19 mouse cellular contexts compared by ENCODE assay signal in the genomic region with DNA sequence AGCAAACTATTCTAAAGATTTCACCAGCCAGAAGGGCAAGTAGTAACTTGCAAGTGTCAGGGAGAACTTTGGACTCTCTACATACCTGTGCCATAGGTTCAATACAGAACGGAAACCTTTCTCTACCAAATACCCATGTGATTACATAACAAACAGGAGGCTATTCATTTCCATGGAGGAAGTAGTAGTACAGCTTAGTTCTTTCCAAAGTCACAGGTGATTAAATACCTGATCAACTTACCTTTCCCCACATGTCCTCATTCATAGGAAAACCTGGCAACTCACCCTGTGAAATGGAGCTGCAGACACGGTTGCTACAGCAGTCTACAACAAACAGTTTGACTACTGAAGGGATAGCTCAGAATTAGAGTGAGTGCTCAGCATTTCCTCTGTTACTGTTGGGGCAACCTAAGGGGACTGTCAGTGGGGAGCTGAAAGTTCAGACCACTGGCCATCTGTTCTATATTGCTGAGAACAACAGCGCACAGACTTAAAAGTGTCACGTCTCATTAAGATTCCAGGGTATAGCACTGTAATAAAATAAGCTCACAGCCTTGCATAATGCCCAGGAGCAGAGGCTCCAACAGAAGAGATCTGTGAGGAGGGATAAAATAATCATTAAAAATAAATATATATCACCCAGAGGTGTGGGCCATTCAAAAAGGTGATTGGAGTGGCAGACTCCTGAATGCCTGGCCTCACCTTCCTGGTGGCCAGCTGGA. TPM values are rescaled to one million over a fixed set of nuclear protein-coding genes. Genes with fewer than 3 reads are reported as not detected.
DNase-seq lines count a peak whose midpoint lies in the region; ATAC-seq lines count a peak whose summit lies in the region.
"Had no signal": no experiment of that assay in that cellular context is flagged by ENCODE, and none has a peak within 500 bp of the region (broad histone marks: within the 10 kb centered on the region; RNA-seq: fewer than 3 reads in every experiment).

No protein-coding gene starts in this region.

- H3K4me1 ChIP-seq in kidney, embryonic 14.5 days (ENCODE audit: control insufficient read depth, insufficient read depth, low read length): no peaks in the 10 kb centered on the region
- no peaks in the 10 kb centered on the region for H3K4me1 ChIP-seq in intestine, embryonic 16.5 days (ENCODE audit: control insufficient read depth, insufficient read depth, low read length)
- no peaks in the 10 kb centered on the region for H3K4me1 ChIP-seq in neural tube, embryonic 14.5 days (ENCODE audit: control insufficient read depth, insufficient read depth, low read length)
- H3K4me1 ChIP-seq: heart, embryonic 10.5 days; liver, embryonic 15.5 days; stomach, embryonic 15.5 days had no signal

- no peaks in the 10 kb centered on the region for H3K9me3 ChIP-seq in kidney, embryonic 14.5 days (ENCODE audit: control insufficient read depth, low read length)
- H3K9me3 ChIP-seq in intestine, embryonic 16.5 days (ENCODE audit: control insufficient read depth, low read length): no peaks in the 10 kb centered on the region
- H3K9me3 ChIP-seq in neural tube, embryonic 14.5 days (ENCODE audit: control insufficient read depth, low read length): no peaks in the 10 kb centered on the region
- H3K9me3 ChIP-seq: heart, embryonic 10.5 days; liver, embryonic 15.5 days; stomach, embryonic 15.5 days had no signal

- DNase-seq in kidney, postnatal 10 days: no peak
- DNase-seq in forelimb bud, embryonic 11.5 days (ENCODE audit: low read depth, low spot score): peak; percentile 43
- DNase-seq in layer of hippocampus, adult 8-10 months (ENCODE audit: low spot score in 2 of 2): no peak
- DNase-seq: cerebellum, adult 8-10 months; gastrocnemius, adult 2 months; heart, postnatal 4 days; lung, postnatal 14 days; thymus, postnatal 14 days had no signal

- 39% methylated on average over 4 of the region's 4 CpGs for WGBS in kidney, embryonic 14.5 days
- WGBS in intestine, embryonic 16.5 days: 66% methylated on average over 4 of the region's 4 CpGs
- 48% methylated on average over 4 of the region's 4 CpGs for WGBS in neural tube, embryonic 14.5 days

- H3K4me2 ChIP-seq in kidney, embryonic 14.5 days (replicated peaks; ENCODE audit: low read depth, low read length): no peak overlapping the region
- no peak overlapping the region for H3K4me2 ChIP-seq in intestine, embryonic 16.5 days (ENCODE audit: low read depth, low read length)
- no peak overlapping the region for H3K4me2 ChIP-seq in neural tube, embryonic 14.5 days (ENCODE audit: low read depth, low read length)
- H3K4me2 ChIP-seq: liver, embryonic 15.5 days; stomach, embryonic 15.5 days had no signal

- H3K36me3 ChIP-seq in kidney, embryonic 14.5 days (ENCODE audit: control insufficient read depth, insufficient read depth, low read length): no peaks in the 10 kb centered on the region
- no peaks in the 10 kb centered on the region for H3K36me3 ChIP-seq in intestine, embryonic 16.5 days (ENCODE audit: control insufficient read depth, insufficient read depth, low read length)
- H3K36me3 ChIP-seq in neural tube, embryonic 14.5 days (ENCODE audit: control insufficient read depth, insufficient read depth, low read length): no peaks in the 10 kb centered on the region
- H3K36me3 ChIP-seq: heart, embryonic 10.5 days; liver, embryonic 15.5 days; stomach, embryonic 15.5 days had no signal

- H3K9ac ChIP-seq in kidney, embryonic 14.5 days (ENCODE audit: low read depth, low read length): no peak overlapping the region
- no peak overlapping the region for H3K9ac ChIP-seq in intestine, embryonic 16.5 days (ENCODE audit: low read depth, low read length)
- H3K9ac ChIP-seq in neural tube, embryonic 14.5 days (replicated peaks; ENCODE audit: low read depth, low read length): no peak overlapping the region
- H3K9ac ChIP-seq: liver, embryonic 15.5 days; stomach, embryonic 15.5 days had no signal

- H3K27ac ChIP-seq in kidney, embryonic 14.5 days (ENCODE audit: low read depth, low read length): no peak overlapping the region
- H3K27ac ChIP-seq in intestine, embryonic 16.5 days (ENCODE audit: low read length): no peak overlapping the region
- no peak overlapping the region for H3K27ac ChIP-seq in neural tube, embryonic 14.5 days (ENCODE audit: low read depth, low read length)
- H3K27ac ChIP-seq: gastrocnemius, adult 2 months; heart, embryonic 10.5 days; liver, embryonic 15.5 days; stomach, embryonic 15.5 days had no signal

- H3K27me3 ChIP-seq in kidney, embryonic 14.5 days (ENCODE audit: control insufficient read depth, insufficient read depth, low read length): no peaks in the 10 kb centered on the region
- H3K27me3 ChIP-seq in intestine, embryonic 16.5 days (replicated peaks; ENCODE audit: control insufficient read depth, insufficient read depth, low read length): no peaks in the 10 kb centered on the region
- no peaks in the 10 kb centered on the region for H3K27me3 ChIP-seq in neural tube, embryonic 14.5 days (ENCODE audit: control insufficient read depth, insufficient read depth, low read length)
- H3K27me3 ChIP-seq: liver, embryonic 15.5 days; stomach, embryonic 15.5 days had no signal

- no peak overlapping the region for H3K4me3 ChIP-seq in kidney, embryonic 14.5 days (ENCODE audit: low read length)
- H3K4me3 ChIP-seq in intestine, embryonic 16.5 days (ENCODE audit: low read length): no peak overlapping the region
- H3K4me3 ChIP-seq in neural tube, embryonic 14.5 days (ENCODE audit: low read depth, low read length): no peak overlapping the region
- H3K4me3 ChIP-seq: gastrocnemius, adult 2 months; heart, embryonic 10.5 days; liver, embryonic 15.5 days; stomach, embryonic 15.5 days had no signal

- ATAC-seq in kidney, embryonic 14.5 days (ENCODE audit: low FRiP score, low TSS enrichment): 0 out of 2 replicates have a peak, but pooled peaks have one; percentile 35
- ATAC-seq in intestine, embryonic 16.5 days: peak; percentile 65; the same call in 1 of the 2 replicates
- peak; percentile 60 for ATAC-seq in neural tube, embryonic 14.5 days (ENCODE audit: low read depth)
- ATAC-seq in megakaryocyte, adult 5-6 weeks (ENCODE audit: poor library complexity, severe bottlenecking): no peak
- no peak for ATAC-seq in megakaryocyte-erythroid progenitor cell, adult 5-6 weeks (replicated peaks; ENCODE audit: low FRiP score, low TSS enrichment, poor library complexity, severe bottlenecking)
- ATAC-seq: activated CD4-positive, CD25-positive, alpha-beta regulatory T cell, adult 4 months had no signal

RNA-seq across cellular contexts. Expression of a gene that starts 9.7 kb away (rescaled TPM):
- polyA plus RNA-seq in kidney, embryonic 14.5 days (2014; fragmentation: Nextera tagmentation; extraction: Ambion mirVana): 0.12 and 0.44 TPM in 2 replicates
- polyA plus RNA-seq in intestine, embryonic 16.5 days (2015; fragmentation: Nextera tagmentation; extraction: Ambion mirVana): not detected in 2 replicates
- not detected in 2 replicates for polyA plus RNA-seq in neural tube, embryonic 14.5 days (2014; fragmentation: Nextera tagmentation; extraction: Ambion mirVana)
- not detected in 2 replicates for total RNA-seq in megakaryocyte, adult 5-6 weeks (2015)
- not detected in 2 replicates for total RNA-seq in megakaryocyte, adult 5-6 weeks (2017)
- total RNA-seq in layer of hippocampus, adult 8-10 months (2022): not detected
- not detected in 2 replicates for total RNA-seq in megakaryocyte-erythroid progenitor cell, adult 5-6 weeks (2014; fragmentation: Nextera tagmentation)
- not detected in 2 replicates for total RNA-seq in megakaryocyte-erythroid progenitor cell, adult 5-6 weeks (2017)
- total RNA-seq: gastrocnemius, adult 2 months; heart, postnatal 4 days; left cerebral cortex, postnatal 10 days had no signal
- polyA plus RNA-seq: activated CD4-positive, CD25-positive, alpha-beta regulatory T cell, adult 4 months; heart, embryonic 10.5 days; liver, embryonic 15.5 days had no signal

RNA-seq across cellular contexts. Expression of a gene that starts 37.3 kb away (rescaled TPM):
- polyA plus RNA-seq in kidney, embryonic 14.5 days (2014; fragmentation: Nextera tagmentation; extraction: Ambion mirVana): not detected in 2 replicates
- polyA plus RNA-seq in intestine, embryonic 16.5 days (2015; fragmentation: Nextera tagmentation; extraction: Ambion mirVana): not detected in 2 replicates
- polyA plus RNA-seq in neural tube, embryonic 14.5 days (2014; fragmentation: Nextera tagmentation; extraction: Ambion mirVana): not detected in 2 replicates
- not detected in 2 replicates for total RNA-seq in megakaryocyte, adult 5-6 weeks (2015)
- not detected in 2 replicates for total RNA-seq in megakaryocyte, adult 5-6 weeks (2017)
- not detected for total RNA-seq in layer of hippocampus, adult 8-10 months (2022)
- total RNA-seq in megakaryocyte-erythroid progenitor cell, adult 5-6 weeks (2014; fragmentation: Nextera tagmentation): not detected in 2 replicates
- total RNA-seq in megakaryocyte-erythroid progenitor cell, adult 5-6 weeks (2017): not detected in 2 replicates
- total RNA-seq: gastrocnemius, adult 2 months; heart, postnatal 4 days; left cerebral cortex, postnatal 10 days had no signal
- polyA plus RNA-seq: activated CD4-positive, CD25-positive, alpha-beta regulatory T cell, adult 4 months; heart, embryonic 10.5 days; kidney, embryonic 16.5 days; liver, embryonic 15.5 days had no signal

RNA-seq across cellular contexts. Expression of a gene that starts 48.5 kb away (rescaled TPM):
- 0.99 and 1.2 TPM in 2 replicates for polyA plus RNA-seq in kidney, embryonic 14.5 days (2014; fragmentation: Nextera tagmentation; extraction: Ambion mirVana)
- 2.1 and 3.4 TPM in 2 replicates for polyA plus RNA-seq in intestine, embryonic 16.5 days (2015; fragmentation: Nextera tagmentation; extraction: Ambion mirVana)
- 0.58 TPM in 1 of 2 replicates, not detected in the other for polyA plus RNA-seq in neural tube, embryonic 14.5 days (2014; fragmentation: Nextera tagmentation; extraction: Ambion mirVana)
- 0.16 TPM in 1 of 2 replicates, not detected in the other for total RNA-seq in megakaryocyte, adult 5-6 weeks (2015)
- not detected in 2 replicates for total RNA-seq in megakaryocyte, adult 5-6 weeks (2017)
- 1 to 10 TPM; 3.6 to 9.4 (median 6.0) TPM for total RNA-seq in layer of hippocampus, adult 8-10 months (2022)
- total RNA-seq in megakaryocyte-erythroid progenitor cell, adult 5-6 weeks (2014; fragmentation: Nextera tagmentation): not detected in 2 replicates
- total RNA-seq in megakaryocyte-erythroid progenitor cell, adult 5-6 weeks (2017): not detected in 2 replicates
- polyA plus RNA-seq: activated CD4-positive, CD25-positive, alpha-beta regulatory T cell, adult 4 months; heart, embryonic 10.5 days had no signal

Comparison
In these comparisons a context has a peak if more than half of its experiments do, and no peak if none do; other contexts are left out.
1. ATAC-seq: peak in kidney, embryonic 14.5 days (single experiment), intestine, embryonic 16.5 days (single experiment) and neural tube, embryonic 14.5 days (single experiment); none in megakaryocyte, adult 5-6 weeks (single experiment) and megakaryocyte-erythroid progenitor cell, adult 5-6 weeks (single experiment).